In genomic region chr6:87671771-87672517, GRCm38 (mm10) we compare ENCODE assay signal across 8 mouse cellular contexts. TPM values are rescaled to one million over a fixed set of nuclear protein-coding genes. Genes with fewer than 3 reads are reported as not detected.
DNase-seq lines count a peak whose midpoint lies in the region; ATAC-seq lines count a peak whose summit lies in the region.

Aplf (minus strand) TSS chr6:87672193.

- DNase-seq in MEL-GATA-1-ER (ENCODE audit: extremely low read depth, low read depth) = peak; percentile 99
- peak; percentile 87 for DNase-seq in cerebellum, adult 8-10 months
- DNase-seq in forelimb bud, embryonic 11.5 days (ENCODE audit: low read depth, low spot score) = peak; percentile 98
- peak; percentile 88 for DNase-seq in layer of hippocampus, adult 9-10 months (ENCODE audit: low spot score)
- DNase-seq in ovary, postnatal 10 days (ENCODE audit: low spot score) = peak; percentile 39
- DNase-seq in thymus, postnatal 10 days (ENCODE audit: low spot score in 2 of 2) = peak; percentile 81

- peak within 1 kb of the TSS; percentile 81 for H3K4me2 ChIP-seq in lung, embryonic 16.5 days (ENCODE audit: low read depth, low read length)

- peaks cover 8% of the 10 kb centered on the region for H3K4me1 ChIP-seq in lung, embryonic 16.5 days (replicated peaks; ENCODE audit: control insufficient read depth, insufficient read depth, low read length)

- 0% methylated on average over 33 of the region's 33 CpGs for WGBS in lung, embryonic 16.5 days

- H3K9me3 ChIP-seq in lung, embryonic 16.5 days (ENCODE audit: control insufficient read depth, low read length) = no peaks in the 10 kb centered on the region

- H3K4me3 ChIP-seq in lung, embryonic 16.5 days (ENCODE audit: low read length) = peak within 1 kb of the TSS; percentile 77

- H3K9ac ChIP-seq in lung, embryonic 16.5 days (ENCODE audit: low read length) = peak within 1 kb of the TSS; percentile 76

- ATAC-seq in hematopoietic stem cell, adult 5-6 weeks (replicated peaks in 1 of 2; ENCODE audit: insufficient read depth in 1 of 2, low FRiP score in 2 of 2, low TSS enrichment in 1 of 2, low read depth in 1 of 2, poor library complexity in 2 of 2, severe bottlenecking in 2 of 2) = peak; percentile 99
- peak; percentile 100 for ATAC-seq in lung, embryonic 16.5 days (ENCODE audit: low read depth)

- H3K36me3 ChIP-seq in lung, embryonic 16.5 days (ENCODE audit: control insufficient read depth, insufficient read depth, low read length) = no peaks in the 10 kb centered on the region

- peak within 1 kb of the TSS; percentile 48; the same call in 1 of the 2 replicates for H3K27ac ChIP-seq in lung, embryonic 16.5 days (ENCODE audit: low read length)

- no peaks in the 10 kb centered on the region for H3K27me3 ChIP-seq in lung, embryonic 16.5 days (ENCODE audit: control insufficient read depth, insufficient read depth, low read depth, low read length)

RNA-seq across cellular contexts. Expression of gene Aplf, which starts in this region (rescaled TPM):
- 16.6 and 20.9 TPM in 2 replicates for total RNA-seq in hematopoietic stem cell, adult 5-6 weeks (2017)
- 13.5 and 14.3 TPM in 2 replicates for polyA plus RNA-seq in lung, embryonic 16.5 days (2015; fragmentation: Nextera tagmentation; extraction: Ambion mirVana)

Comparison
In these comparisons a context has a peak if more than half of its experiments do, and no peak if none do; other contexts are left out.
1. Peak in every context shown above with its lines: DNase-seq, ATAC-seq, H3K4me3 ChIP-seq and H3K27ac ChIP-seq.
2. DNase-seq: peak in every context shown above with its lines; median percentile 99 in MEL-GATA-1-ER; 98 in forelimb bud, embryonic 11.5 days; 88 in layer of hippocampus, adult 9-10 months; 87 in cerebellum, adult 8-10 months; 81 in thymus, postnatal 10 days; 39 in ovary, postnatal 10 days.